Mouse (Mus musculus): ENCODE results near the gene A430033K04Rik.

GRCm38 (mm10) chr5:138641081-138641480, 18.4 kb downstream of the A430033K04Rik start:
- TF ChIP-seq POLR2A (IDR thresholded peaks at IDR 0.05; ENCODE audit: control insufficient read depth in 1 of 2, insufficient read depth in 1 of 2, low read depth in 1 of 2, low read length in 2 of 2, poor library complexity in 1 of 2) (no peak), TBP (IDR thresholded peaks at IDR 0.05; ENCODE audit: low read depth, low read length) (no peak), EP300 (IDR thresholded peaks at IDR 0.05; ENCODE audit: low read depth in 1 of 2, low read length in 2 of 2) (no peak), CTCF (IDR thresholded peaks at IDR 0.05 in 2 of 3, conservative IDR thresholded peaks at IDR 0.05 in 1 of 3; ENCODE audit: control insufficient read depth in 1 of 3, insufficient read depth in 1 of 3, low read depth in 2 of 3, low read length in 3 of 3, poor library complexity in 1 of 3, severe bottlenecking in 1 of 3) (no peak), ZNF384 (IDR thresholded peaks at IDR 0.05; ENCODE audit: low read depth, low read length) (no peak), USF1 (IDR thresholded peaks at IDR 0.05; ENCODE audit: low read depth, low read length) (no peak), POLR2AphosphoS5 (IDR thresholded peaks at IDR 0.05; ENCODE audit: borderline replicate concordance, low read depth, low read length) (no peak)

Data from MEL (cell line).